Mouse (Mus musculus) ES-Bruce4 (cell line): ENCODE measurements at regions not wholly inside any gene's neighbourhood (a gene's known extent, or its start where the extent isn't known, plus 50 kb on each side); places are given as distances from the start of the nearest gene placed in this dataset.

ENCODE experiments used
- CTCF ChIP-seq: IDR thresholded peaks from one replicate; pipeline ENCODE4 v1.8.1; 2011; ENCODE audit warnings: low read depth, low read length
- POLR2A ChIP-seq: IDR thresholded peaks from one replicate; pipeline ENCODE4 v1.8.1; 2011; ENCODE audit warnings: low read length; ENCODE audit not compliant: insufficient read depth

DNA sequence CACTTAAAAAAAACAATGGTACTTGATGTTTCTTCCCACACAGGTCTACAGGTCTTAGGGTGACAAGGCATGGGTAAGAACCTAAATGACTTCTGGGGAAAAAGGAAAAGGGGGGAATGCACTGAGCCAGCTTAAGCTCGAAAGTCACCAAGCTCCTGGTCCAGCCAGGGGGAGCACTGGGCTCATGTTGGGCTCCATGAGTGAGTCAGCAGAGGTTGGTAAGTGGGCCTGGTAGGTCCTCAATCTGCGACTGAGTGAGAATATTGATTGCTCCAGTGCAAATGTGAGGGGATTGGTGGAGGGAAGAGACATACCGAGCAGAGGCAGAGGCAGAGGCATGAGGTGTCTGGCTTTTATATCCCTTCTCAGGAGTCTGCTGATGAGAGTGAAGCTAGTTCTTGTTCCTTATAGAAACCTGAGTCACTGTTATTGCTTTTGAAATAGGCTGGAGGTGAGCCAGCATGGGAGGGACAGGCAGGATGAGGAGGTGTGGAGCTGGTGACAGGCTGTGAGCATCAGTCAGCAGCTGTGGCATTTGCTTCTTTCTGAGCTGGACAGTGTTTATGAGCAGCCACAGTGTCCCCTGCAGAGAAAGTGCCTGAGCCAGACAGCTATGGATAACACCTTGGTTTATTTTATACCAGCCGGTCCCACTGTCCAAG lies 63.2 kb upstream of the Slc22a23 start:
- TF ChIP-seq CTCF, result no peak
- no peak for TF ChIP-seq POLR2A
